Mouse (Mus musculus): Measurements from ENCODE around the gene Catsperz. TPM values are rescaled to one million over a fixed set of nuclear protein-coding genes. Genes with fewer than 3 reads are reported as not detected.

Catsperz gene
- polyA plus RNA-seq, 1 experiment from 2014 or later = 2.5 TPM

DNA sequence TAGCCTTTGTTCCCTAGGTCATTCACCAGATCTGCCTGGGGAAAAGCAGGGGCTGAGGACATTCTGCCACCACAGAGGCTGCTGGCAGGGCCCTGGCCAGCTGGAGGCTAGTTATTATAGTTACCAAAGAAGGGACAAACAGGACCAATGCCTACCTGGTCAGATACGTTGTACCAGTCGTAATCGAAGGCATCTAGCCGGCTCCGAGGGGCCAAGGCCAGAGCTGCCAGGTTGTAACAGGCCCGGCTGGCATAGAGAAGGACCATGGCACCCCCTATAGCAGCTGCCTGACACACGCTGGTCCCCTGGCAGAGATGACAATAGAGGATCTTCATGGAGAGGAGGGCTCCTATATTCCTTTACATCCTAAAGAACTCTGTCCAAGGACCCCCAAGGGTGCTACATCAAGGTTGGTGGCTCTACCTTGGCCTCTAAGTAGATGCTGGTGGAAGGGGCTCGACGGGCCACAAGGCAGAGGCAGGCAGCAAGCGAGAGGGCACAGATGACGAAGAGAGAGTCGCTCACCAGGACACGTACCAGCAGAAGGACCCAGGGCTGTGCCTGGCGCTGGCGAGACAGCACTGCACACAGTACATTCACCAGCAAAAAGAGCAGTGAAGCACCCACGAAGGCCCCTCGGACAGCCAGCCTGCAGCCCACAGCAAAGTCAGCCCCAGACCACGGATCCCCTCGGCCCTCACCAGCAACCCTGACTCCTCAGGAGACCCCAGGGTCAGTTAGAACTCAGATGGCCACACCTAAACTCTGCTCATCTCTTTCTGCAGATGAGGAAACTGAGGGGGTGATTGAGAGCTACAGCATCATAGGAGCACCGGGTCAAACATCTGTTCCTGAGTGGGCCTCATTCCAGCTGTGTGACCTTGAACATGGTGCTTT, 14.2 kb upstream of the Catsperz start:
- no peaks in the 10 kb centered on the region for H3K36me3 ChIP-seq (ENCODE audit: control insufficient read depth, insufficient read depth, low read length)
- H3K27ac ChIP-seq (ENCODE audit: low read length) = no peak overlapping the region
- H3K4me3 ChIP-seq (ENCODE audit: low read length) = no peak overlapping the region
- H3K4me2 ChIP-seq (ENCODE audit: low read depth, low read length) = no peak overlapping the region
- H3K27me3 ChIP-seq (ENCODE audit: control insufficient read depth, insufficient read depth, low read depth, low read length) = peaks cover 18% of the 10 kb centered on the region
- peak overlapping the region; percentile 23; the same call in 1 of the 2 replicates for H3K9ac ChIP-seq (ENCODE audit: low read length)
- H3K4me1 ChIP-seq (replicated peaks; ENCODE audit: control insufficient read depth, insufficient read depth, low read length) = peaks cover 14% of the 10 kb centered on the region
- no peak for ATAC-seq (ENCODE audit: low read depth)
- WGBS = 86% methylated on average over 20 of the region's 20 CpGs
- no peaks in the 10 kb centered on the region for H3K9me3 ChIP-seq (ENCODE audit: control insufficient read depth, low read length)

DNA sequence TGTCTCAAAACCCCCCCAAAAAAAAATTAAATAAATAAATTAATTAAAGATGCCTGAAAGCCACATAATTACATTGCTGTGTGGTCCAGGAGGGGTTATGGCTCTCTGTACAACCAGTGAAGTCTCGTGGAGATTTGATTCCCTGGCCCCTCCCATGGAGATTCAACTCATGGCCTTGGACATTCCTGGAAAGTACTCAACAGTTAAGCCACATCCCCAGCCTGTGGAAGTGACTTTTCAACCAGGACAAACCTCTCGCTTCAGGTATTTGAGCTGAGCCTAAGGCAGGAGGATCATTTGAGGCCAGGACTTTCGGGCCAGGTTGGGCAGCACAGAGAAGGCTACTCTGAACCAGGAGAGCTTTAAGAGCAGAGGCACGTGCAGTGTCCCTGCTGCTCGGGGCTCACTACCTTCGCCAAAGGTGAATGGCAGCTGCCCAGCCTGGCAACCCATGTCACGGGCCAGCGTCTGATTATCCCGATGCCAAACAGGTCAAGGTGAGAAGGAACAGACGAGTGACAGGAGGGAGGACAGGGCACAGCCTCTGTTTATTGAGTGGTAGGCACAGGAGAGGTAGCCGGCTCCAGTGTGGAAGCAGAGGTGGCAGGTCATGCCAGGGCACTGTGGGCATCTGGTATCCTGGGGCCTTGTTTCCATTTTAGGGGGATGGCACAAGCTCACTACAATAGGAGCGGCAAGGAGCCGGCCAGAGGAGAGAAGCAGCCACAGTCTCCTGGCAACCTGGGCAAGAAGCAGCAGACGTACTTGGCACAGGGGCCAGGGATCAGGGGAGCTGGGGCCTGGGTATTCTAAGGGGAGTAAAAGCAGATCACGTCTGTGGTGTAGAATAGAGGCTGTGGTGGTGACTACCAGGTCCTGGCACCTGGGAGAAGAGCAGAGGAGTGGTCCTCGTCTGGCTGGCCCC, 12.6 kb upstream of the Catsperz start:
- peaks cover 22% of the 10 kb centered on the region for H3K4me1 ChIP-seq (replicated peaks; ENCODE audit: control insufficient read depth, insufficient read depth, low read length)
- no peak overlapping the region for H3K4me3 ChIP-seq (ENCODE audit: low read length)
- H3K27ac ChIP-seq (ENCODE audit: low read length) = no peak overlapping the region
- WGBS = 74% methylated on average over 16 of the region's 16 CpGs
- no peak for ATAC-seq (ENCODE audit: low read depth)
- H3K36me3 ChIP-seq (ENCODE audit: control insufficient read depth, insufficient read depth, low read length) = no peaks in the 10 kb centered on the region
- peaks cover 34% of the 10 kb centered on the region for H3K27me3 ChIP-seq (ENCODE audit: control insufficient read depth, insufficient read depth, low read depth, low read length)
- no peak overlapping the region for H3K9ac ChIP-seq (ENCODE audit: low read length)
- H3K4me2 ChIP-seq (ENCODE audit: low read depth, low read length) = no peak overlapping the region
- H3K9me3 ChIP-seq (ENCODE audit: control insufficient read depth, low read length) = no peaks in the 10 kb centered on the region

DNA sequence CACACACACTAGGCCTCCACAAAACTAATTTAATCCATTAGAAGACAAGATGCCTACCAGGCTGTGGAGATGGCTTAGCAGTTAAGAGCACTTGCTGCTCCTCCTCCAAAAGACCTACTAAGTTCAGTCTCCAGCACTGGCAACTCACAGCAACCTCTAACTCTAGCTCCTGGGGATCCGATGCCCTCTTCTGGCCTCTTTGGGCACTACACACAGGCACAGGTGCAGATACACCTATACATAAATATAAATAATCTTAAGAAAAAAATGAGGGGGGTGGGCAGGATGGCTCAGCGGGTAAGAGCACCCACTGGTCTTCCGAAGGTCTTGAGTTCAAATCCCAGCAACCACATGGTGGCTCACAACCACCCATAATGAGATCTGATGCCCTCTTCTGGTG, 11.1 kb upstream of the Catsperz start:
- no peaks in the 10 kb centered on the region for H3K36me3 ChIP-seq (ENCODE audit: control insufficient read depth, insufficient read depth, low read length)
- peaks cover 21% of the 10 kb centered on the region for H3K4me1 ChIP-seq (replicated peaks; ENCODE audit: control insufficient read depth, insufficient read depth, low read length)
- peaks cover 49% of the 10 kb centered on the region for H3K27me3 ChIP-seq (ENCODE audit: control insufficient read depth, insufficient read depth, low read depth, low read length)
- H3K4me2 ChIP-seq (ENCODE audit: low read depth, low read length) = no peak overlapping the region
- no peak overlapping the region for H3K27ac ChIP-seq (ENCODE audit: low read length)
- no peak for ATAC-seq (ENCODE audit: low read depth)
- WGBS = 21% methylated on average over 3 of the region's 3 CpGs
- H3K4me3 ChIP-seq (ENCODE audit: low read length) = no peak overlapping the region
- H3K9me3 ChIP-seq (ENCODE audit: control insufficient read depth, low read length) = no peaks in the 10 kb centered on the region
- no peak overlapping the region for H3K9ac ChIP-seq (ENCODE audit: low read length)

DNA sequence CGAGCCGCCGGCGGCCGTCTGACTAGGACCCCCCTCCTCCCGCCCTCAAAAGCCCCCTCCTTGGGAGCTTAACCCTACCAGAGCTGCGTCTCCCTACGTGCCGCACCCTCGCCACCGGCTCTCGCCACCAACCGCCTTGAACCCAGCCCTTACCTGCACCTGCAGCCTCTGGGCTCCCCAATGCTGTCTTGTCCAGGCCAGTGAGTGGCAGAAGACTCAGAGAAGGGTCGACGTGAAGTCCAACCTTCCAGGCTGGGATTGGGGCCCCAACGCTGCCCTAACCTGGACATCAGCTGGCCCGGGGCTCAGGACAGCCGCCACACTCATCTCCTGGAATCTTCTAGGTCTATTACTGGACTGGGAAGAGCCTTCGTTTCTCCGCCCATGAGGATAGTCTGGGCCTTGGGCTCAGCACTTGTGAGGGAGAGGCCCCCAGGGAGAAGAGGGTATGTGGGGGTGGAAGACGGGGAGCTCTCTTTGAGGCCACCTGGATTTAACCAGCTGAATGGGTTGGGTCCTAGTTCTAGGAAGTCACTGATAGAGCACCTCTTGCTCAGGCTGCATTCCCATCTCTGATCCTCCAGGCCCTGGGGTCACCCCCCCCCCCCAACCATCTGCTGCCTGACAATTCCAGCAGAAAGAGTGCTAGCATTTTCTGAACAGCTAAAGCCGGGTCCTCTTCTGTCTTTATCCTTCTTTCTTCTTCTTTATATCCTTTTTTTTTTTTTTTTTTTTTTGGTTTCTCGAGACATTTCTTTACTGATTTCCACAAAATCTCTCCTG, 9.2 kb upstream of the Catsperz start, which contains the start of gene Kcnk4:
Gene Kcnk4 (minus strand): TSS at position 321 of the 783 bp plus-strand sequence.
- no peaks in the 10 kb centered on the region for H3K9me3 ChIP-seq (ENCODE audit: control insufficient read depth, low read length)
- peaks cover 59% of the 10 kb centered on the region for H3K27me3 ChIP-seq (ENCODE audit: control insufficient read depth, insufficient read depth, low read depth, low read length)
- H3K27ac ChIP-seq (ENCODE audit: low read length) = no peak within 1 kb of the TSS
- H3K4me1 ChIP-seq (replicated peaks; ENCODE audit: control insufficient read depth, insufficient read depth, low read length) = peaks cover 11% of the 10 kb centered on the region
- peak within 1 kb of the TSS; percentile 53 for H3K4me3 ChIP-seq (ENCODE audit: low read length)
- peak within 1 kb of the TSS; percentile 86 for H3K4me2 ChIP-seq (ENCODE audit: low read depth, low read length)
- peak within 1 kb of the TSS; percentile 61 for H3K9ac ChIP-seq (ENCODE audit: low read length)
- H3K36me3 ChIP-seq (ENCODE audit: control insufficient read depth, insufficient read depth, low read length) = no peaks in the 10 kb centered on the region
- WGBS = 11% methylated on average over 23 of the region's 23 CpGs
- no peak; the same call in 1 of the 2 replicates for ATAC-seq (ENCODE audit: low read depth)

DNA sequence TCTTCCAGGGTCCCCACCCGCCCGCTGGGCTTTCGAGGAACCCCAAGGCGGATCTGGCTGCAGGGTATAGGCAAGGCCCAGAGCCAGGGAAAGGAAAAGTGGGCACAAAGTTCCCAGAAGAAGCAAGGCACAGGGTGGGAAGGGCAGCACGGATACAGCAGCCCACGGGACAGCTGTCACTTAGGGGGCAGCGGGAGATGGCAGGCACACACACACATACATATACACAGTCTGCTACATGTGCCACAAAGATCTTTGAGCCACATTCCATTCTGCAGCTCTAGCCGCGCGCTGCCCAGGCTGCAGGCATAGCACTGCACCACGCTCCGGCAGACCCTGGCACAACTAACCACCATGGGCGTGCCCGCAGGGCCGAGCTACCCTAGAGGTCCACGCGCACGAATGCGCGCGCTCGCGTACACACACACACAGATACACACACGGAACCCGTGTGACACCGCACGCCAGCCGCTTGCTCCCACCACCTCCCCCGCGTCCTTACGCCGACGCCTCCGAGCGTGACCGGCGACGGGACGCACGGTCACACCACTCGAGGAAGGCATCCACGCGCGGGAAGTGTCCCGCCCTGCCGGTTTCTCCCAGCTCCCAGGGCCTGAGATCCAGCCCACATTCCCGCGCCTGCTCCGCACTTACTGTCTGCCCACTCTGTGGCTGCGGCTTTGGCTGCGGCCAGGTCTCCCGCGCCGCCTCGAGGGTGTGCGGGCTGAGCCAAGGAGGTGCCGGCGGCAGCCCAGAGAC, 8.4 kb upstream of the Catsperz start:
- Histone ChIP-seq H3K27ac (ENCODE audit: low read length) (no peak overlapping the region), H3K4me3 (ENCODE audit: low read length) (peak overlapping the region; percentile 53), H3K4me2 (ENCODE audit: low read depth, low read length) (peak overlapping the region; percentile 86), H3K36me3 (ENCODE audit: control insufficient read depth, insufficient read depth, low read length) (no peaks in the 10 kb centered on the region), H3K4me1 (replicated peaks; ENCODE audit: control insufficient read depth, insufficient read depth, low read length) (peaks cover 11% of the 10 kb centered on the region), H3K9ac (ENCODE audit: low read length) (peak overlapping the region; percentile 61), H3K27me3 (ENCODE audit: control insufficient read depth, insufficient read depth, low read depth, low read length) (peaks cover 65% of the 10 kb centered on the region), H3K9me3 (ENCODE audit: control insufficient read depth, low read length) (no peaks in the 10 kb centered on the region)
- ATAC-seq (ENCODE audit: low read depth) = peak; percentile 72
- WGBS = 3% methylated on average over 58 of the region's 58 CpGs

DNA sequence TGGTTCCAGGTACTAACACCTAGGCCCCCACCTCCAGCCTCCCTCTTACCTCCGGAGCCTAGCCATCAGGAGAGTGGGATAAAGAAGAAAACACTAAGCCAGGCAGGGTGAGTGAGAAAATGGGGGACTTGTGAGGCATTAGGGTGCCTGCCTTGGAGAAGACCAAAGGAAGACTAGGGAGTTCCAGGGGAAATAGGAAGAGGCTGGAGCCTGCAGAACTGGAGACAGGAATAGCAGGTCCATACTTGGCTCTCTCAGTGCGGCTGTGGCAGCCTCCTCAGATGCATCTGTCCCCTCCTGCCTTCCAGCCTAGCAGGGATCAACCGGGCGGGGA, 7.9 kb upstream of the Catsperz start:
- ATAC-seq (ENCODE audit: low read depth) = no peak
- H3K27ac ChIP-seq (ENCODE audit: low read length) = no peak overlapping the region
- peak overlapping the region; percentile 53; the same call in 1 of the 2 replicates for H3K4me3 ChIP-seq (ENCODE audit: low read length)
- no peak overlapping the region for H3K4me2 ChIP-seq (ENCODE audit: low read depth, low read length)
- no peaks in the 10 kb centered on the region for H3K9me3 ChIP-seq (ENCODE audit: control insufficient read depth, low read length)
- no peaks in the 10 kb centered on the region for H3K36me3 ChIP-seq (ENCODE audit: control insufficient read depth, insufficient read depth, low read length)
- WGBS = 21% methylated on average over 4 of the region's 4 CpGs
- H3K4me1 ChIP-seq (replicated peaks; ENCODE audit: control insufficient read depth, insufficient read depth, low read length) = peaks cover 11% of the 10 kb centered on the region
- H3K9ac ChIP-seq (ENCODE audit: low read length) = no peak overlapping the region
- peaks cover 71% of the 10 kb centered on the region for H3K27me3 ChIP-seq (ENCODE audit: control insufficient read depth, insufficient read depth, low read depth, low read length)

DNA sequence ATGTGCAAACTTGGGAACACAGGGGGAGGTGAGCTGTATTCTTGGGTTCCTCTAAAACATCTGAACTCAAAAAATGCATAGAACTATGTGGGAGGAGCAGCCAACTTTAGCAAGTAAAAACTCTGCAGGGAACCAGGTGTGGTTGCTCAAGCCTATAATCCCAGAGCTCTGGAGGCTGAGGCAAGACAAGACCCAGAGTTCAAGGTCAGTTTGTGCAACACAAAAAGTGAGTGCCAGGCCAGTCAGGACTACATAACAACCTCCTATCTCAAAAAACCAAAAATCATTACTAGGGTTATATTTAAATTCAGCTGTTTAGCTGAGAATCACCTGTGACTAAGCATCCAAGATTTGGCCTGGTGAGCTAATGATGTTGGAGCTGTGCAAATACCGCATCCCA, 6.8 kb upstream of the Catsperz start:
- Histone ChIP-seq H3K27me3 (ENCODE audit: control insufficient read depth, insufficient read depth, low read depth, low read length) (peaks cover 81% of the 10 kb centered on the region), H3K4me2 (ENCODE audit: low read depth, low read length) (no peak overlapping the region)
- no peak for ATAC-seq (ENCODE audit: low read depth)

DNA sequence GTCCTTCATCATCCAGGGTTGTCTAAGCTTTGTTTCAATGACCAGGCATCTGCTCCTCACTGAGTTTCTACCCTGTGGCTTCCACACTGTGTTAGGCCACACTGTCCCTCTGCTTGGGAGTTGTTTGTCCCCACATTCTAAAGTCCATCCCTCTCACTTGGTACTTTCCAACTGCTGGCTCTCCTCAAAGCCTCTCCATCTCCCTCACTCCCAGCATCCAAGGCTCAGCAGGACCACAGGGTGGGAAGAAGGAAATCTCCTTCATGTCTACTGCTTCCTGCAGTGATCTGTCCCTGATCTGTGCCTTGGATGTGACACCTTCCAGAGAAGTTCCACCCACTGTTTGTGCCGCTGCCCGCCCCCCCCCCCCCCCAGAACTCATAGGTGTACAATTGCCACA, 5.8 kb upstream of the Catsperz start:
- Histone ChIP-seq H3K36me3 (ENCODE audit: control insufficient read depth, insufficient read depth, low read length) (no peaks in the 10 kb centered on the region), H3K4me2 (ENCODE audit: low read depth, low read length) (no peak overlapping the region), H3K27me3 (ENCODE audit: control insufficient read depth, insufficient read depth, low read depth, low read length) (peaks cover 87% of the 10 kb centered on the region), H3K9ac (ENCODE audit: low read length) (no peak overlapping the region), H3K27ac (ENCODE audit: low read length) (no peak overlapping the region), H3K9me3 (ENCODE audit: control insufficient read depth, low read length) (no peaks in the 10 kb centered on the region), H3K4me3 (ENCODE audit: low read length) (no peak overlapping the region), H3K4me1 (replicated peaks; ENCODE audit: control insufficient read depth, insufficient read depth, low read length) (peaks cover 13% of the 10 kb centered on the region)
- 7% methylated on average over 2 of the region's 2 CpGs for WGBS
- ATAC-seq (ENCODE audit: low read depth) = no peak

More for the DNA sequence above, 6.8 kb upstream of the Catsperz start:
- no peaks in the 10 kb centered on the region for H3K36me3 ChIP-seq (ENCODE audit: control insufficient read depth, insufficient read depth, low read length)
- WGBS = 48% methylated on average over 1 of the region's 1 CpGs
- no peak overlapping the region for H3K4me3 ChIP-seq (ENCODE audit: low read length)
- H3K27ac ChIP-seq (ENCODE audit: low read length) = no peak overlapping the region
- H3K9ac ChIP-seq (ENCODE audit: low read length) = no peak overlapping the region
- H3K4me1 ChIP-seq (replicated peaks; ENCODE audit: control insufficient read depth, insufficient read depth, low read length) = peaks cover 11% of the 10 kb centered on the region
- H3K9me3 ChIP-seq (ENCODE audit: control insufficient read depth, low read length) = no peaks in the 10 kb centered on the region
